Mouse (Mus musculus) CH12F3 (cell line): Measurements from ENCODE around the gene Cpa5.

ENCODE experiments used
- in situ Hi-C: fragments of 300-500 bp; cut with MboI; formaldehyde crosslinking; loops from 2 replicates; pipeline ENCODE4 v1.14.3; 2020; ENCODE audit warnings: low sequenced_read_pairs

Cpa5 gene

GRCm38 (mm10) chr6:30610710-30611109 lies at the start of gene Cpa5:
TSS of gene Cpa5 (plus strand) at chr6:30611010.
- in situ Hi-C loops, result no loop called here

DNA sequence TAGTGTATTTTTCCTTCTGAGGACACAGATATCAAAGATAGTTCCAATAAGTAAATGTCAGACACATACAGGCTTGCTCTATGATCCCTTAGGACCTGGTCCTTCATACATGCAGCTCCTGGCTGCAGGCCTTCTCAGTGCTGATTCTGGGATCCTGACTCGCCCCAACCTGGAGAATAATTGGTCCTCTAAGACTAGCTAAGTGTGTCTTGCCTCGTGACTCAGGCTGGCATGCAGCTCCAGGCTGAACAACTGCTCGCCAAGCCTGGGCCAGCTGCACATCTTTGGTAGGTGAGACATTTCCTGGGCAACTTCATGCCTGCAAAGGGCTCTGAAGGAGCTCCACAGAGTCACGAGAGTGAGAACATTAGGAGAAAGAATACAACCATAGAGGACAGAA lies 48.7 kb upstream of the Cpa5 start:
- in situ Hi-C loops, result no loop called here

GRCm38 (mm10) chr6:30563575-30563974 lies 47.2 kb upstream of the Cpa5 start:
- in situ Hi-C loops, result no loop called here

- in situ Hi-C loops, result no loop called here
Observed at GRCm38 (mm10) chr6:30564051-30564450, 46.8 kb upstream of the Cpa5 start.

DNA sequence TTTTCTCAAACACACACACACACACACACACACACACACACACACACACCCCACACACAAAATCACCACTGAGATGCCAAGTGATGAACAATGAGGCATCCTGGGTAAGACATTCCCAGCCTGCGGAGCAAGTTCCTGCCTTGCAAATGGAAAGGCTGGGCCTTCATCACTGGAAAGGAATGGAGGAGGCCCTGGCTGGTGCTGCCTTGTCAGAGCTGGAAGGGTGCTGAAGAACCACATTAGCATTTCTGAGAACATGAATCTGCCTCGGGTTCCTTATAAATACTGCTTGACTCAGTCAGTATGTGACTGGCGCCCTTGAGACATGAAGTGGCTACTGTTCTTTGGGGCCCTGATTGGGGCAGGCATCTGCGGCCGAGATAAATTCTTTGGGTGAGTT lies 42.7 kb upstream of the Cpa5 start, which contains the start of gene Cpa4:
Gene Cpa4, plus strand, starts transcription at position 301 of the 400 bp plus-strand sequence.
- in situ Hi-C loops, result no loop called here

DNA sequence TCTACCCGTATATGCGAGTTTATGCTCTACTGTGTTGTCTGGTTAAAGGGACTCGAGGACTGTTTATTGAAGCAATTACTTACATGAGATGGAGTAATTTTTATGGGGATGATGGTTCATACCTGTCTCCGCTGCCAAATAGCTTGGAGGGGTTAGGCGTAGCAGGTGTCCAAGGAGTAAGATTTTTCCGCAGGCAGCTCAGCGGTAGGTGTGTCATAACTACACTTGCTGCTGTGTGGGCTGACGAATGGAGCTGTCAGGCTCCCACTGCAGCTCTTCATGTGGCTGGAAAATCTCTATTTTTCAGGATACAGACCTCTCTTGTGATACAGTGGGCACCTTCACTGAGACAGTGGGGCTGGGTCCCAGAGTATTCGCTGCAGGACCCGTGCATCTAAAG lies 41.5 kb upstream of the Cpa5 start:
- in situ Hi-C loops, result no loop called here

- in situ Hi-C loops, result no loop called here
Observed at GRCm38 (mm10) chr6:30570012-30570411, 40.8 kb upstream of the Cpa5 start.

DNA sequence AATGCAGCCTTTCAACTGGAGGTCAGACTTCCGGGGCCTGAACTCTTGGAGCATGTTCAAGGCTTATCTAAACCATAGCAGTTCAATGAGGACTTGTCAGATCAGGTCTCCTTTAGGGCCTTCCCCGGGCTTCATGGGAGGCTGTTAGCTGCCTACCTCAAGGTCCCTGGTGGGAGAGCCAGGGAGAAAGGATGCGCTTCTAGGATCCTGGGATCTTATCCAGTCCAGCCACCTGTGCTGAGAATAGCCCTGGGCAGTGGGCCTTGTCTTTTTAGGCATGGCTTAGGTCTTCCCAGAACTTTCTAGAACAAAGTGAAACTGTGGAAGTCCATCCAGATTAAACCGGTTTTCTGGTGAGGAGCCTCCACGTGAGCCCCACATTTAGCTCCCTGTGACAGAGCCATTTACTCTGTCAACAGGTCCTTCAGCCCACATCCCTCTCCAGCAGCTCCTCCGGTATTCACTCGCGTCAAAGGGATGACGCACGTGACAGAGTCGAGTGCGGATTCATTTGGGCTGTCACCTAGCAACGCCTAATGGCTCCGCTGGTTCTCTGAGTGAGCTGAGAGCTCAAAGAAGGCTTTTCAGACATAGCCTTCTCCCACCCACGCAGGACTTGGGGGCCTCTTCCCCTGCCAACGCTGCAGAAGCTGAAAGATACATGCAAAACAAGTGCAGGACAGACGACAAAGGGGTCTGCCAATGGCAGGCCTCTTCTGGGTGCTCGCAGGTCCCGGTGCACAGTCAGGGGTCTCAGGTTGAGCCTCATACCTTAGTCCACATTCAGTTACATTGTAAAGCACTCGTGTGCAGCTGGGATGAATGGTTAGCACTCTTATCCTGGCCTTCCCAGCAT lies 38.1 kb upstream of the Cpa5 start:
- in situ Hi-C loops, result no loop called here

- in situ Hi-C loops, result no loop called here
Observed at GRCm38 (mm10) chr6:30573380-30573779, 37.4 kb upstream of the Cpa5 start.

- in situ Hi-C loops, result no loop called here
Observed at GRCm38 (mm10) chr6:30574945-30575344, 35.9 kb upstream of the Cpa5 start.

- in situ Hi-C loops, result no loop called here
Observed at GRCm38 (mm10) chr6:30576477-30577203, 34.2 kb upstream of the Cpa5 start.

DNA sequence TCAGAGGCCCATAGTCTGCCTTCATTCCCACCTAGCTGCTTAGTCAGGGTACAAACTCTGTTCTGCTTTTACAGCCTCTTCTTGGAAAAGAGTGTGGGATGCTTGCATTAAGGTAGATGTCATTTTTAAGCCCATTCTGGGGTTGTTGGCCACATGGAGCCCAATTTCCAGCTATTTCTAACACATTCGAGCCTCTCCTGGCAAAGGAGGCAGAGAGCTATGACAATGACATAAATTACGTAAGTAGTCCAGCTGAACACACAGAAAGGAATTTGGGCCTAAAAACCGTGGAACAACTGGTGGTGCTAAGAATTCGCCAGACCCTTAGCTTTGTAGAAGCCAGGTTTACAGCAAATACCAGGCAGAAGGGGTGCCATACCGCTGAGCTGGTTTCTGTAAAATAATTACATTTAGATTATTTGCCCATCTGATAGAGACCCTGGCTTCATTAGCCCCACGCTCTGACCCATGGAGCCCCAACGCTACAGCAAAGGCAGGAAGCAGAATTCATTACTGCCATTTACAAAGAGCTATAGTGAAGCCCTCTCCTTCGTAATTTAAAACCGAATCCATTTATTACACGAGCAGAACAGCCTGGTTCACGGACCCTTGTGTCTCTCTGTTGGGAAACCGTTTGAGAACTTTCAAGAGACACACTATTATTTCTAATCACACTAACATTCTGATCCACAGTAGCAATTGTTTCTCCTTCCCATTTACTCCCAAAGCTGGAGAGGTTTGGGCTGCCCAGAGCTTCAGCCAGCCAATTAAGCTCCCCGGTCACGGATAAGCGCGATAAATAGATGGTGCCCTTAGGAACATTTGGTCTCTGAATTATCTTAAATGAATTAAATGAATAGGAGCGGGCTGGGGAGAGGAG lies 30.6 kb upstream of the Cpa5 start:
- in situ Hi-C loops, result no loop called here

DNA sequence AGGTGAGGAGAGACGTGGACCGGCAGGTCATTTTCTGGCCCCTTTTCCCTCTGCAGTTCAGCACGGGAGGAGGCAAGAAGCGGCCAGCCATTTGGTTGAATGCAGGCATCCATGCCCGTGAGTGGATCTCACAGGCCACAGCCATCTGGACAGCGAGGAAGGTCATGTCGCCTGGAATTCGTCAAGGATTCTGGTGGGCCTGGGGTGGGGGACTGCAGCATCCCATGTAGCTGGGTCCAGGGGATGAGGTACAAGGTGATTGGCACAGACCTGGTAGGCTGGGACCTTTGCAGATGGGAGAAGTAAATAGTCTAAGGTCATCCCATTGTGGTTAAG lies 30.0 kb upstream of the Cpa5 start:
- in situ Hi-C loops, result no loop called here

DNA sequence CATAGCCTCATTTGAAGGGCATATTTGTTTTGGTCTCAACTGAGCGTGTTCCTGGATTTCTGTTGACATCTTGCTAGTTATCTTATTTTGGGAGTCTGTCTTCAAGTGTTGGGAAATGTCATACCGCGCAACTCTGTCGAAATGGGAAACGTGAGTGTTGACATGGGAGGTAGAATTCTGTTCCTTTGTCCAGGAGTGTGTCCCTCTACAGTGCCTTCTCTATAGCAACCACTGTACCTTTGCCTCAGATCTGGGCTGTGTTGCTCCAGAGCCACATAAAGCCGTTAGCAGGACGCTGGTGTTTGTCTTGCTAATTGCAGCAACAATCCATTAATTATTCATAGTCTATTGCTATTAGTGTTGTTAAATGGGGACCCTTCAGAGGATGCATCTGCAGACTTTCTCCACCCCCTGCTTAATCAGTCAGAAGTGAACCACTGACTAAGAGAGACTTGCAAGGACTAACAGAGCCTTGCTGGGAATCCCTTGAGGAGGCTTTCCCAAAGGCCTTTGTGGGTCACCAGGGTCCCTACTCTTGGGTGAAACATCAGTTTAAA lies 23.8 kb upstream of the Cpa5 start:
- in situ Hi-C loops, result no loop called here

- in situ Hi-C loops, result no loop called here
Observed at GRCm38 (mm10) chr6:30589819-30590218, 21.0 kb upstream of the Cpa5 start.

DNA sequence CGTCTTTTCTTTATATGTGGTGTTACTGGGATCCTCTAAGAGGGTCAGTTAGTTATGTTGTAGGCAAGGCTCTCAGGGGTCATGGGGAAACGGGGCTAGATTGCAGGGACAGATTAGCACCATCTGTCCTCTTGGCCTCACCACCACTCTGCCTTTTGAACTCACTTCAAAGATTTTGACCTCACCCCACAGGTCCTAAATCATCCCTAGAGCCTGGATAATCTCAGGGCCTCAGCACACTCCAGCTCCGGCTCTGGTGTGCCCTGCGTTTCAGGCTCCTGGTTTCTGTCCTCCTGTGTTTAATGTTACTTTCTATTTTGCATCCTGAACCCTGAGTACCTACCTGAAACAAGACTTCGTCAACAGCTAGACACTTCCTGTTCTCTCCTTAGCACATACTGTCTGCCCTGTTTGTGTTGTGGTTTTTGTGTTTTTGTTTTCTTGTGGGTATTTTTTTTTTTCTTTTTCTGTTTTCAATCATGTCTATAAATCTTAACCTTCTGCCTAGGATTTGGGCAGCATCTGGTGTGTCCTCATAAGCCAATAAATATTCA lies 18.9 kb upstream of the Cpa5 start:
- in situ Hi-C loops, result no loop called here

- in situ Hi-C loops, result no loop called here
Observed at GRCm38 (mm10) chr6:30592417-30592974, 18.3 kb upstream of the Cpa5 start.

- in situ Hi-C loops, result no loop called here
Observed at GRCm38 (mm10) chr6:30594364-30594763, 16.4 kb upstream of the Cpa5 start.

- in situ Hi-C loops, result no loop called here
Observed at GRCm38 (mm10) chr6:30596230-30596898, 14.4 kb upstream of the Cpa5 start.

DNA sequence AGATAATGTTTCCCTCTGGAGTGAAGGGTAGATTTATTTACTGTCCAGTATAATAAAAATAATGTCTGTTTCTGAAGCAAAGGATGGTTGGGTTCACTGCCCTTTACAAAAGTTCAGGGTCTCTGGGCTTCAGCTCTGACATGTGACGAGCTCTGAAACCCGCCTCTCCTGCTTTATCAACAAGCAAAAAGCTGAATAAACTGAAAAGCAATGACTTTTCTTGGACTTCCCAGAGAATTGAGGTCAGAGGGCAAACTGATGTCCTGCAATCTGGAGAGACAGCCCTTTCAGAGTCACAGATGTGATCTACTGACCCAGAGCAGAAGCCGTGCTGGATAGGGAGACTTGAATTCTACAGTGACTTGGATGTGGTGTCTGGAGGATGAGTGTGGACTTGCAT lies 10.8 kb upstream of the Cpa5 start:
- in situ Hi-C loops, result no loop called here
